Mouse (Mus musculus): ENCODE measurements around the gene 1700034J05Rik.

Gene 1700034J05Rik

GRCm38 (mm10) chr6:146926415-146926980, 27.7 kb downstream of the 1700034J05Rik start:
- DNase-seq (ENCODE audit: low spot score in 2 of 2), result no peak

GRCm38 (mm10) chr6:146918341-146918740, 35.9 kb downstream of the 1700034J05Rik start:
- no peak for DNase-seq (ENCODE audit: low spot score in 2 of 2)

- no peak for DNase-seq (ENCODE audit: low spot score in 2 of 2)
These were observed 36.8 kb downstream of the 1700034J05Rik start for GRCm38 (mm10) chr6:146917396-146917795.

GRCm38 (mm10) chr6:146915808-146916207, 38.4 kb downstream of the 1700034J05Rik start:
- no peak for DNase-seq (ENCODE audit: low spot score in 2 of 2)

- DNase-seq (ENCODE audit: low spot score in 2 of 2), result no peak
These were observed 40.6 kb downstream of the 1700034J05Rik start for GRCm38 (mm10) chr6:146913489-146914198.

GRCm38 (mm10) chr6:146912835-146913488, 41.3 kb downstream of the 1700034J05Rik start:
- DNase-seq (ENCODE audit: low spot score in 2 of 2), result no peak

- no peak for DNase-seq (ENCODE audit: low spot score in 2 of 2)
These were observed 43.4 kb downstream of the 1700034J05Rik start for GRCm38 (mm10) chr6:146910801-146911200.

GRCm38 (mm10) chr6:146909725-146910489, 44.3 kb downstream of the 1700034J05Rik start:
- DNase-seq (ENCODE audit: low spot score in 2 of 2), result no peak

GRCm38 (mm10) chr6:146908801-146909200, 45.4 kb downstream of the 1700034J05Rik start:
- DNase-seq (ENCODE audit: low spot score in 2 of 2), result no peak

- no peak for DNase-seq (ENCODE audit: low spot score in 2 of 2)
These were observed 46.4 kb downstream of the 1700034J05Rik start for GRCm38 (mm10) chr6:146907795-146908190.

GRCm38 (mm10) chr6:146907061-146907794, 47.0 kb downstream of the 1700034J05Rik start:
- no peak for DNase-seq (ENCODE audit: low spot score in 2 of 2)

GRCm38 (mm10) chr6:146906000-146906786, 48.0 kb downstream of the 1700034J05Rik start:
- DNase-seq (ENCODE audit: low spot score in 2 of 2), result no peak

- no peak for DNase-seq (ENCODE audit: low spot score in 2 of 2)
These were observed 49.5 kb downstream of the 1700034J05Rik start for GRCm38 (mm10) chr6:146904707-146905106.

- no peak for DNase-seq (ENCODE audit: low spot score in 2 of 2)
These were observed 50.6 kb downstream of the 1700034J05Rik start for GRCm38 (mm10) chr6:146903632-146904031.

- DNase-seq (ENCODE audit: low spot score in 2 of 2), result no peak
These were observed 52.3 kb downstream of the 1700034J05Rik start for GRCm38 (mm10) chr6:146901929-146902328.

Measured in right cerebral cortex, postnatal 10 days (tissue).